Mouse (Mus musculus): ENCODE measurements around the gene Ppp1r14d.

The Ppp1r14d gene

DNA sequence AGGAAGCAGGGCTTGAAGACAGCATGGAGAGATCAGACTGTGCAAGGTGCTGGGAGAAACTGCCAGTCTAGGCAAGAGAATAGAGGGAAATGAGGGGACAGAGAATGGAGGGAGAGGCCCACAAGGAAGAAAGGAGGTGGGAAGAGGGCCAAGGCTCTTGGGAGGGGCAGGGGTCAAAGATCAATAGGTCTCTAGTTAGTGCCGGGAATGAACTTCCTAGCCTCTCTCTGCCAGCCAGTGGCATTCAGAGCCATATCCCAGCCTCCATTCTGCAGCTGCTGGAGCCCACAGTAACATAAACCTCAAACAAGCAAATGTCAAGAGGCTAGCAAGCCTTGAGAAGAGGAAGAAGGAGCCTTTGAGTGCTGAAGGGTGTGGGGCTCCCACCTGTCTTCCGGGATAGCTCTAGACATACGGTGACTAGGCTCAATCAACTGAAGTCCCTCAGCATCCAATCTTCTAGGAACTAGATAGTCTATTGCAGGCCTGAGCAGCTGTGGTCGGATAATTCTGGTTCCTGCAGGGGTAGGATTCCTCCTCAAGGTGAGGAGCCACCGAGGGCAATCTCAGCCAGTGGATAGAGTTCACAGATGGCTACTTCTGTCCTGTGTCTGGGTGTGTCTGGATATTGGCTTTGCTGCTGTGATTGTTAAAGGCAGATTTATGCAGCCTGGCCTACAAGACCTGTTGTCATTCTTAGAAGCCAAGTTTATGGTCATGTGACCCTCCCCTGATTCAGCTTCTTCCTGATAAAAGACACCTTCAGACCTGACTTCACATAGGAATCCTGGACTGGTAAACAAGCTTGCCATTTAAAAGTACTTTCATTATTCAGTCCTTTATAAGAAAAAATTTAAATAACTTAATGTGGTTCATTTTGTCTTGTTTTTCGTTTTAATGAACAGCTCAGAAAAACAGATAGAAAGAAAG lies at the start of gene Ppp1r14d:
Gene Ppp1r14d (minus strand): TSS at position 132 of the 930 bp plus-strand sequence.
- in situ Hi-C loops (cut with MseI, MboI), result no loop called here

DNA sequence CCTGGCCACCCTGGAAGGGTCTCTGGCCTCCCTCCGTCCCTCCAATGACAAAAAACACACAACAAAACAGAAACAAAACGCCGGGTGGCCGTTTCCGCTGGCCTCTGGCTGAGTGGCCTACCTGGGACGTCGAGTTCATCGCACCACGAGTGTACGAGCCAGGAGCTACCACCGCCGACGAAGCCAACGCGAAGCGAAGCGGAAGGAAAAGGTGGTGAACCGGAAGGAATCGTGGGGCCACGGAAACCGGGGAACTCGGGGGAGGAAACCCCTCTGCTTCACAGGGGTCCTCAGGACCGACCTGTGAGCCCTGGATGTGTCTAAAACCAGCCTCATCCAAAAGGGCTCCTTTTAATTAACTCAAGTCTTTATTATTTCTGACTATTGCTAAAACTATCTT lies 48.1 kb upstream of the Ppp1r14d start:
- in situ Hi-C loops (cut with MseI, MboI), result no loop called here

DNA sequence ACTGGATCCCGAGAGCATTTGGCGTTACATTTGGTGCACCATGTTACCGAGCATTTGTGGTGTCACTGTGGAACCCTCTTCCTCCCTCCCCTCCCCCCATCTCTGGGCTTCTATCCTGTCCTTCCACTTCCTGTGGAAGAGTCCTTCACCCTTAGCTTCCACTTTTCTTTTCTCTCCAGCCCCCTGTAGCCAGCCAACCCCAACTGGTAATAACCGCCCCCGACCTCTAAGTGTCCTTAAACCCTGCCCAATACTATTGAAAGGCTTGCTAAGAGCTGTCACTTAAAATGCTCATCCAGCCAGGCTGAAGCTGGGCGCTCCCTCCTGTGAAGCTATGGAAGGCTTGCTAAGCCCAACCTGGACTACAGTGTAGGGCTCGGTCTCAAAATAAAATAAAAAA lies 47.2 kb upstream of the Ppp1r14d start:
- in situ Hi-C loops (cut with MseI, MboI), result no loop called here

GRCm38 (mm10) chr2:119274126-119274525 lies 44.4 kb upstream of the Ppp1r14d start:
- in situ Hi-C loops (cut with MseI, MboI), result no loop called here

DNA sequence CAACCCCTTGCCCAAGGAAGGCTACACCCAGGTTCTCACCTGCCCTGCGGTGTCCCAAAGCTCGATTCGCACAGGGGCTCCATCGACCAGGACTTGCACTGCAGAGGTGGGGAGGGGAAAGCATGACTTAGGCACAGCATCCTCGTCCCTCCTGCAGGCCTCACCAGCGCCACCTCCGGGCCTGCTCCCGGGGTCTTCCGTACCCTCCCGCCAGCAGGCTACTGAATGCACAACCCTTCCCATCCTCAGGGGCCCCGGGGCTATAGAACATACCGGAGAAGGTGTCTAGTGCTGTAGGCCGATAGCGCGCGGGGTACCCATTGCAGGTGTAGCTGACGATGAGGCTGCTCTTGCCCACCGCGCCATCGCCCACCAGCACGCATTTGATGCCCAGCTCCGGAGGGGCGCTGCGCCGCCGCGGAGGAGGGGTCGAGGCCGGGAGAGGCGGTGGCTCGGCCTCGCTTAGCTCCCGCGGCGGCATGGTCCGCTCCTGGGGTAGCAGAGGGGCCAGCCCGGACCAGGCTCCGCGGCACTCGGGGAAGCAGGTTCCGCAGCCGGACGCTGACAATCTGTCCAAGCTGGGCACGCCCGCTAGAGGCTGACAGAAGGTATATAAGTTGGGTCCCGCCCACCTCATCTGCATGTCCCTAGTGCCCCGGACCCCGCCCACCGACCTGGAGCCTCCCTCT lies 41.1 kb upstream of the Ppp1r14d start, which contains the start of gene Rhov:
Gene Rhov (minus strand): TSS at position 630 of the 689 bp plus-strand sequence.
- in situ Hi-C loops (cut with MseI, MboI), result no loop called here

DNA sequence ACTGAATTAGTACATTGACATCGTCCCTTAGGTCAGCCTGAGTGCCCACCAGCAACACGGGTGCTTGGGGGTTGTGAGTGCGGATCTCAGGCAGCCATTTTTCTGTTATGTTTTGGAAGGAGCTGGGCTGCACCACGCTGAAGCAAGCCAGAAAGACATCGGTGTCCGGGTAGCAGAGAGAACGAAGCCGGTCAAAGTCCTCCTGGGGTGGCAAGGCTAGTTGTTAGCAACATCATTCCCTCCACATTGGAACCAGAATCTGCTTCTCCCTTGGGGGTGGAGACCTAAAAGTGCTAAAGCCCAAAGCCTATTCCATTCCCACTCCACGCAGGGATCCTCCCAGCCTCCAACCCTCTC lies 40.6 kb upstream of the Ppp1r14d start:
- in situ Hi-C loops (cut with MseI, MboI), result no loop called here

- in situ Hi-C loops (cut with MseI, MboI), result no loop called here
Measured at GRCm38 (mm10) chr2:119263813-119264212, 34.1 kb upstream of the Ppp1r14d start.

GRCm38 (mm10) chr2:119262978-119263377 lies 33.3 kb upstream of the Ppp1r14d start:
- in situ Hi-C loops (cut with MseI, MboI), result no loop called here

- in situ Hi-C loops (cut with MseI, MboI), result no loop called here
Measured at GRCm38 (mm10) chr2:119261326-119261725, 31.6 kb upstream of the Ppp1r14d start.

DNA sequence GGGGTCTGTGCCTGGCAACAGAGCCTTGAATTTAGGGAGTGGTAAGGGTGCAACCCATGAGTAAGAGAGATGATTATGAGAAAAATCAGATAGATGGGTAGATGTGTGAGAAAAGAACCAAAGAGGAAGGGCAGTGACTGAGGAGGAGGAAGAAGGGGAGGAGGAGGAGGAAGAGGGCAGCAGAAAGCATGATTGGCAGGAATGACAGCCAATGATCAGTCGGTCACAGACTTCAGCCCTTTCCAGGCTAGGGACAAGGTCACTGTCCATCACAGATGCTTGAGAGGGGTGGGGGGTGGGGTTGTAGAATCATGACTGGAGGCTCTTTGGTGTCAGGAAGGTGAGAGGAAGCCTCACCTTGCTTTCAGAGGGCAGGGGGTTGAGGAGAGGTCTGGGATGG lies 30.8 kb upstream of the Ppp1r14d start:
- in situ Hi-C loops (cut with MseI, MboI), result no loop called here

DNA sequence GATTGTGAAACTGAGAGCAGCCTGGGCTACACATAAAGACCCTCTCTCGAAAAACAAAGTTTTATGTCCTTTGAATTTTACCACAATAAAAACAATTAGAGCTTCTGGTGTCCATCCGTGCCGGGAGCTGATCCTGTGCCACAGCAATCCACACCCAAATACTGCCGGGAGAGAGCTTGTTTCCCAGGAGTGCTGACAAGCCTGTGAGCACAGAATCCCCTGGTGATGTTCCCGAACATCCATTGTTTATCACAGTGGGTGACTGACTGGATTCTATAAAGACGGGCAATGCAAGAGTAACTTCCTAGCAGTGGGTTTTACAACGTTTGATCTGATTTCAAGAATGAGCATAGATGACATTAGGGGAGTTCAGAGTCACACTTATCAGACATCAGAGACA lies 25.3 kb upstream of the Ppp1r14d start:
- in situ Hi-C loops (cut with MseI, MboI), result loop anchor here (5.0 kb wide), 1 partner anchor 32 kb away; the partner anchor contains the start of gene Vps18 (in 2 of the 2)

DNA sequence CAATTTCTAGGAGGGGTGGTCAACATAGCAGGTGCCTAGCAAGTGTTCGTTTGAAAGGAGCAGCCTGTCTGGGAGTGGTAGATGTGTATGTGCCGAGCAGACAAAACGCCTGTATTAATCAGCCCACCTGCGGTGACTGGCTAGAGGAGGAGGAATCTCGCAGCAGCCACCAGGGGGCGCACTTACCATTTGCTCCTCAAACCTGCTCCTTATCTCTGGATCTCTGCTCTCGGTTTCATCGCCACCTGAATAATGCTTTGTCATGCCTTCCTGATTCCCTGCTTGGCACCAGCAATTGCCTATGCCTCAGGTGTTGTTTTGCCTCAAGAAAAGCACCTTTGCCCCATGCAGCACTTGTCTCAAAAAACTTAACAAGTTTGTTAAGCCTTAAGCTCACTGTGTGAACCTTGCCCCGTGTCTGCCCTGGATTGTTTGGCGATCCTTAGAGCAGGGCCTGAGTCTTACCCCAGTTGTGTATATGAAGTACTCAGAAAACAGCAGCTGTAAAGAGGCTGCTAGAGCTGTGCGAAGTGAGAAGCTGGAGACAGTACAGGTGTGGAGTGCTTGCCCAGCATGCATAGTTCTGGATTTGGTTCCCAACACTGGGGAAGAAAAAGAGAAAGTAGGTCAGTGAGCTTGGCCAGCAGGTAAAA lies 21.2 kb upstream of the Ppp1r14d start:
- in situ Hi-C loops (cut with MseI, MboI), result loop anchor here (5.0 kb wide), 1 partner anchor 36 kb away; the partner anchor contains the start of gene Vps18 (in 2 of the 2)

DNA sequence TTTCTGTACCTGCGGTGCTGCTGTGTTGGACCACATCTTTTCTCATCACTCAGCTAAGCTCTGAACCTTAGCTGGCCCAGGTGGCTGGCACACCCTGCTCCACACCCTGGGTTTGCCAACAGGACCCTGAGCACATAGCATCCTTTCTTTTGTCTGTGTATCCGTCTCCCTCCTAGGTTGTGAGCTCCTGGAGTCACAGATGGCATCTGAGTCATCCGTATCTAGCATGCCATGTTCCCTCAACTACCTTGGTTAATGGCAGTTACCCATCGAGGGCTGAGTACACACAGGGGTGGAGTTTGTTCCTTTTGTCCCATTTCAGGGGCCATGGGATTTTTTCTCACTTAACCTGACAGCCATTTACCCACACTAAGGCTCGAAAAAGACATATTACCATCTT lies 20.7 kb upstream of the Ppp1r14d start:
- in situ Hi-C loops (cut with MseI, MboI), result loop anchor here (5.0 kb wide), 1 partner anchor 37 kb away; the partner anchor contains the start of gene Vps18 (in 2 of the 2)

DNA sequence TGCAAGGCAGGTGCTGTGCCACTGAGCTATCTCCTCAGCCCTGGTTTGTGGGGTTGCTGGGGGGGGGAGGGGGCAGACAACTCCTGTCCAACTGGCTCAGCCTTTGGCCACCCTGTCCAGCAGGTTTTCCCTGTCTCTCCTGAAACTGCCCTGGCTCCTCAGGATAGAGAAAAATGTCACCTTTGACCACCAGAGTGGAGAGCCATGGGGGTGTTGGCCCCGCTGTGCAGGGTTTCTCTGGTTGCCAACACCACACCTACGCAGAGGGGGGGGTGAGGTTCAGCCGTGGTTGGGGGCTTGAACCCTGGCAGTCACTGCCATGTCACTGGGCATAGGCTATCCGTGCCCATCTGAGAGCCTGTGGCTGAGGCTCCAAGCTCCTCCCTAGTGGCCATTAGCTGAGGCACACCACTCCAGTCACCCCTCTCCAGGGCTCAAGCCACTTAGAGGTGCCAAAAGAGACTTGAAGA lies 19.9 kb upstream of the Ppp1r14d start:
- in situ Hi-C loops (cut with MseI, MboI), result loop anchor here (5.0 kb wide), 1 partner anchor 38 kb away; the partner anchor contains the start of gene Vps18 (in 2 of the 2)

- in situ Hi-C loops (cut with MseI, MboI), result no loop called here
Measured at GRCm38 (mm10) chr2:119247904-119248303, 18.2 kb upstream of the Ppp1r14d start.

- in situ Hi-C loops (cut with MseI, MboI), result no loop called here
Measured at GRCm38 (mm10) chr2:119245246-119245645, 15.5 kb upstream of the Ppp1r14d start.

- in situ Hi-C loops (cut with MseI, MboI), result no loop called here
Measured at GRCm38 (mm10) chr2:119242548-119242947, 12.8 kb upstream of the Ppp1r14d start.

DNA sequence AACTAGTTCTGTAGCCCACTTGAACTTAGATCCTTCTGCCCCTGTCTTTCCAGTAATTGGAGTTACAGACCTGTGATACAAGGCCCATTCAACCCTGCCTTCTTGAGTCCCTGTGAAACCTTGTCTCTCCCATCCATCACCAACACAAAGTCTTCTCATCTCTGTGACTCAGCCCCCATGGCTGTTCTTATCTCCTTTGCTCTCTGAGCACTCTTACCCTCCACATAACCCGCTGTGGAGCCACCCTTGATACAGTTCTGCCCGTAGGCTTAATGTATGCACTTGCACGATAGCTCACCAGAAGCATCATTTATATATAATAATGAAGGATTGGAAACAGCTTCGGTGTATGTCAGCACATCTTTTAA lies 11.1 kb upstream of the Ppp1r14d start:
- in situ Hi-C loops (cut with MseI, MboI), result no loop called here

GRCm38 (mm10) chr2:119240075-119240818 lies 10.5 kb upstream of the Ppp1r14d start:
- in situ Hi-C loops (cut with MseI, MboI), result no loop called here

DNA sequence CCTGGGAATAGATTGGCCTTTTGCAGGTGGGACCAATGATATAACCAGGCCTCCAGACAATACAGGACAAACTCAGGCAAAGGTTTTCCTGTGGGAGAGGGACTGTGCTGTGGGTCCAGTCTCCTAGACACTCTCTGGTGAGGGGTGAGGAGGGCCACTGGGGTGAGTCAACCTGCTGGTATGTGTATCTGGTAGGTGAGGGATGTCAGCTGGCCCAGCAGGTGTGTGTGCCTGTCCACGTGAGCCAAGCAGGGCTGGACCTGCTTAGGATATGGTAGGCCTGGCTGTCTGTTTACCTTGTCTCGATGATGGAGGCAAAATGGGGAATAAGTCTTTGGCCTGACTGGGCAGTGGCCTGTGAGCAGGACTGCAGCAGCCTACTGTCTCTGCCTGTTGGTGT lies 9.0 kb upstream of the Ppp1r14d start:
- in situ Hi-C loops (cut with MseI, MboI), result no loop called here

DNA sequence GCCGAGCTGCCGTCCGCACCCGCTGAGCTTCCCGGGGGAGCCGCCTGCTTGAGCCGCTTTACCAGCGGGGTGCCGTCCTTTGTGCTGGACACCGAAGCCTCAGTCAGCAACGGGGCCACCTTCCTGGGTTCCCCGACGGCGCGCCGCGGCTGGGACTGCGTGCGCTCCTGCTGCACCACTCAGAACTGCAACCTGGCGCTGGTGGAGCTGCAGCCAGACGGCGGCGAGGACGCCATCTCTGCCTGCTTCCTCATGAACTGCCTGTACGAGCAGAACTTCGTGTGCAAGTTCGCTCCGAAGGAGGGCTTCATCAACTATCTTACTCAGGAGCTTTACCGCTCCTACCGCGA lies 8.1 kb upstream of the Ppp1r14d start:
- in situ Hi-C loops (cut with MseI, MboI), result no loop called here

Data from mouse trophoblast stem cell (cell line).